Mouse (Mus musculus) E14TG2a.4 (cell line): ENCODE measurements around the gene Arel1.

Source experiments
- CTCF ChIP-seq: conservative IDR thresholded peaks from 2 replicates; pipeline ENCODE4 v1.5.1; 2014; ENCODE audit warnings: low read length
- POU5F1 ChIP-seq: IDR thresholded peaks from 2 replicates; pipeline ENCODE4 v1.6.1; 2014; ENCODE audit warnings: low read length, borderline replicate concordance

DNA sequence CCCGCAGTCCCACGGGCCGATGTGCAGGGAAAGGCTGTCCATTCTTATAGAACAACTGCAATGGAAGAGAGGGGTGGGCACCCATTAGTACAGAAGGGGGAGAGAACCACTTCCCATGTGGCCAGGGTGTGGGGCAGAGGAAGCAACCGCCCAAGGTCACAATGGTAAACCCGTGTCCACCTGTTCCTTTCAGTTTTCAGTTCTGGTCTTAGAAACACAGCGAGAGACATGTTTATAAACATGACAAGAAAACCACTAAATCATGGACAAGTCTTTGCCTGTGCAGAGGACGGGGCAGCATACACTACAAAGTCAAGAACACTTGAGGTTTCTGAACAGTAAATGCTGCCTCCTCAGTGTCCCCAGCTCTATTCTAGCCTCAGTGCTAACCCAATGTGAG, 30.4 kb downstream of the Arel1 start:
- TF ChIP-seq CTCF: no peak
- no peak for TF ChIP-seq POU5F1
